Mouse (Mus musculus) ovary, postnatal 10 days (tissue): ENCODE results near the gene Akap8.

ENCODE experiments used
- DNase-seq: peaks from one replicate; pipeline ENCODE4 v3.0.0; 2022; ENCODE audit warnings: low spot score

Gene Akap8

GRCm38 (mm10) chr17:32320597-32321389, at the start of gene Akap8:
Gene Akap8 (minus strand): TSS chr17:32321238.
- DNase-seq, result peak; percentile 82

DNA sequence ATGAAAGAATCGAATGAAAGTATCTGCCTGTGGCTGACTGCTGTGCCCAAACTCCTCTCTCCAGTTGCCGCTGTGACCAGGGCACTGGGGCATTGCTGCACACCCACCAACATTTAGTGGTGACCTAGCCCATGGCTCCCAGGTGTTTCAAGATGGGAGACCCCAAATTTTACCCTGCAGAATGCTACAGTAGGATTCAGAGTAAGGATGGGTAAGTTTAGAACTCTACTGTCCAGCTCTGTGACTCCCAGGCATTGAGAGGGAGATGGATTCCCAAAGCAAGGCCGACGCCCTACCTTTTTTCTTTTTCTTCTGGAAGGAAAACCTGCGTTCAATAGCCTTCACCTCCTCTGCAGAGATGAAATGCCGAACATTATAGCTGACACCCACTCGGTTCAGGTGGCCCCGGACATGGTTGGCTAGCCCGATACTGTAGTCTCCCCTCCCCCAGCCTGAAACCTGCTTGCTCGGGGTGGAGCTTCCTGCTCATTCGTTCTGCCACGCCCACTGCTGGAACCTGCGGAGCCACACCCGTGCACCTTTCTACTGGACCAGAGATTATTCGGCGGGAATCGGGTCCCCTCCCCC, 48.0 kb upstream of the Akap8 start:
- DNase-seq, result no peak

- no peak for DNase-seq
Observed at GRCm38 (mm10) chr17:32367706-32368105, 46.7 kb upstream of the Akap8 start.

DNA sequence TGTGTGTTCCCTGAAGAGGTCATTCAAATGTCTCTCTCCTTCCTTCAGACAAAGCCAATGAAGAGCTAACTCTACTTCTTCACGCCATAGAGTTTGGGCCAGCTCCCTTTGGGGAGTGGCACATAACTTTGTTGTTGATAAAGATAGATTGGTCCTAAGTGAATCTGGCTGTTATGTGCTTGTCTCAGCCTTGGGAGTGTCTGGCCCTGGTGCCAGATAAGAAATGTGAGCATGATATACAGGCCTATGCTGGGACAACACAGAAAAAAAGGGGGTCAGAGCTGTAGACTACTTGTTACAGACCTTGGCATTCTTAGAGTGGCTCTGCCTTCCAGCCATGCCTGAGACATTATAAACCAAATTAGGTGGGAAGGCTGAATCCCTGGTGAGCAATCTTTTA, 44.3 kb upstream of the Akap8 start:
- no peak for DNase-seq

DNA sequence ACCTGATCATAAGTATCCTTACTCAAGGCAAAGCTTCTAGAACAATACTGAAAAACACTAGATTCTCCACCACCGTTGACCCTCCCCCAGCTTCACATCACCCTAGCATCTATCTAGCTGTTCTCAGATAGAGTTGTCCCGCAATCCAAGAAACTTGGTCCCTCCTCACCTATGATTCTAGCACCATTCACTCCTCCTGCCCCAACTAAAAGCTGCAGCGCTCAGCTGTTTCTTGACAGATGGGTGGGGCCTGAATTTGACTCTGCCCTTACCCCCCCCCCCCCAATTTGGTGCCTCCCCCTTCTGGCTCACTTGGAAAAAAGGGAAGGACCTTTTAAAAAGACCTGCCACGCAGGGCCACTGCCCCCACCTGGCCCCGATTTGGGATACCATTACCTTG, 43.8 kb upstream of the Akap8 start:
- no peak for DNase-seq

DNA sequence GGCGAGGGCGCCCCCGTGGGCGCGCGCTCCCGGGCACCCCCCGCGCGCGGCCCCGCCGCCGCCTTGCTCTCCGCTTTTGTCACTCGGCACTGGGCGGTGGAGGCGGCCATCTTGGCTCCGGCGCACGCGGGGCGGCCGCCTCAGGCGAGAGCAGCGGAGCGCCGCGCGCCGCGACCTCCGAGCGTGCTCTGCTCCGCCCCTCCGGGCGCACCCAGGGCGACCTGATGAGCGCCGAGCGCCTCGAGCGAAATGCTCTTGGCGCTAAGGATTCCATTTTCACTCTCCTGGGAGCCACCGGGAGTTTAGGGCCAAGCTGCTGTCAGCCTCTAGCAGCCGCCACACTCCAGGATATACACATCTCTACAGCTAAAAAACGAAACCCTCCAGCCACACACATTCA, 43.3 kb upstream of the Akap8 start:
- DNase-seq, result peak; percentile 72

DNA sequence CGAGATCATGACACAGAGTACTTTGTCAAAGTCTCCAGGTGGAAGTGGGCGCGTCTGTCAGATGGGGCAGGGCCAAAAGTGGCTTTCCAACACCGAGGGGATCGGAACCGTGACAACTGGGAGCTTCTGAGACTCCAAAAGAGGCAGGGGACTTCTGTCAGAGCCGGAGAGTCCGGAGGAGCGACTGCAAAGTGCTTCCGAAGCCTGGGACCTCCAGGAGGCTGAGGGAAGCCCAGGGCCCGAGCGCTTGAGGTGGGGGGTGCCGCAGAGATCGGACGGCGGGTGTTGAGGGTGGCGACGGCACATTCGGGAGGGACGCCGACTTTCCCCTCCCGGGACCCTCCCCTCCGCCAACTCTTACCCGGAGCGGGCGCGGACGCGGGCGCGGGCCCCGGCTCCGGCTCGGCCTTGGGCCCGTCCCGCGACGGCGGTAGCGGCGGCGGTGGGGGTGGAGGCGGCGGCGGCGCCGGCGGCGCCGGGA, 42.8 kb upstream of the Akap8 start:
- DNase-seq, result no peak

DNA sequence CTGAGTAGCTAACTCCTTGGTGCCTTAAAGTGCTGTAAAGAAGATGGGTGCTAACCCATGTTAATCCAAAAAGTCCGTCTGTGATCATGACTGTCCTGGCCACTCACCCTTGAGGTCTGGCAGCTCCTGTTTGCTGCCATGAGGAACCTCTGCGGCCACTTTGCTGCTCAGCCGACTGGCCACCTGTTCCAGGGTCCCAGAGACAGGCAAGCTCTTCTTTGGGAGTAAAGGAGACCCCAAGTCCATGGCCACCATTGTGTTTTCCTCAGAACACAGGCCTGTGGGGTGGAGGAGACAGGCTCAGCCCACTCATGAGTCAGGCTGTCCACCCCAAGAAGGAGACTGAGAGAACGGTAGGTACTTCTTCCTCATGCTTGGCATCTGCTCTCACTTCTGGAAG, 41.6 kb upstream of the Akap8 start:
- DNase-seq, result no peak

GRCm38 (mm10) chr17:32359928-32360327, 38.9 kb upstream of the Akap8 start:
- no peak for DNase-seq

GRCm38 (mm10) chr17:32358943-32359340, 37.9 kb upstream of the Akap8 start:
- DNase-seq, result no peak

DNA sequence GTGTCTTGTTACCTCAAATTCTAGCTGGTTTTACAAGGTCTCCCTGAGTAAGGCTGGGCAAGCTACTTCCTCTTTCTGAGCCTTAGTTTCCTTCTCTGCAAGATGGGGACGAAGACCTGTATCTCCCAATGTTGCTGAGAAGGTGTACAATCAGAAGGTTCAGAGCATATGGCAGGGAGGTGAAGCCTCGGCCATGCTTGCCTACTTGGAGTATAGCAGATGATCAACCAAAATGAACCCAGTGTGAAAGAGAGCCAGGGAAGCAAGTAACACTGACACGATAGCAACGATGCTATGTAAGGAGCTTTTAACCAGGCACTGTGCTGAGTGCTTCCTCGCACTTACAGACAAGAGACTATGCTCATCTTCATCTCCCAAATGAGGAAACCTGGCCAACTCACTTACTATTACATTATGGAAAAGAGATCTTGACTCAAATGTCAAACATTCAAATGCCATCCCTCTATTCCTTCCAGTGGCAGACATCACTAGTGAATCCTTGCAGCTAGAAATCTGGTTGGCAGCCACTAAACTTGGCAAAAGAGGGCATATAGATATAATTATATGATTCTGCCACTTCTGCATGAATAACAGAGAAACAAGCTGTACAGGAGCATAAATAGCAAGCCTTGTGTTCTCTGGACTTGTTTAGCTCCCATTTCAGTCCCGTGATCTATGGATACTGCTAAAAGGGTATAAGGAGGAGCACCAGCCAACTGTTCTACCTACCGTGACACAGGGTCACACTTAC, 37.3 kb upstream of the Akap8 start:
- DNase-seq, result no peak

GRCm38 (mm10) chr17:32356766-32357760, 36.0 kb upstream of the Akap8 start:
- no peak for DNase-seq

GRCm38 (mm10) chr17:32356281-32356680, 35.2 kb upstream of the Akap8 start:
- DNase-seq, result no peak

- DNase-seq, result no peak
Observed at GRCm38 (mm10) chr17:32355031-32355430, 34.0 kb upstream of the Akap8 start.

GRCm38 (mm10) chr17:32354211-32354610, 33.2 kb upstream of the Akap8 start:
- DNase-seq, result no peak

- DNase-seq, result no peak
Observed at GRCm38 (mm10) chr17:32353696-32354095, 32.7 kb upstream of the Akap8 start.

- no peak for DNase-seq
Observed at GRCm38 (mm10) chr17:32351726-32352125, 30.7 kb upstream of the Akap8 start.

- no peak for DNase-seq
Observed at GRCm38 (mm10) chr17:32351269-32351668, 30.2 kb upstream of the Akap8 start.

- peak; percentile 88 for DNase-seq
Observed at GRCm38 (mm10) chr17:32350382-32350983, 29.4 kb upstream of the Akap8 start, which contains the start of gene Akap8l. Gene Akap8l (minus strand): TSS chr17:32350607.

DNA sequence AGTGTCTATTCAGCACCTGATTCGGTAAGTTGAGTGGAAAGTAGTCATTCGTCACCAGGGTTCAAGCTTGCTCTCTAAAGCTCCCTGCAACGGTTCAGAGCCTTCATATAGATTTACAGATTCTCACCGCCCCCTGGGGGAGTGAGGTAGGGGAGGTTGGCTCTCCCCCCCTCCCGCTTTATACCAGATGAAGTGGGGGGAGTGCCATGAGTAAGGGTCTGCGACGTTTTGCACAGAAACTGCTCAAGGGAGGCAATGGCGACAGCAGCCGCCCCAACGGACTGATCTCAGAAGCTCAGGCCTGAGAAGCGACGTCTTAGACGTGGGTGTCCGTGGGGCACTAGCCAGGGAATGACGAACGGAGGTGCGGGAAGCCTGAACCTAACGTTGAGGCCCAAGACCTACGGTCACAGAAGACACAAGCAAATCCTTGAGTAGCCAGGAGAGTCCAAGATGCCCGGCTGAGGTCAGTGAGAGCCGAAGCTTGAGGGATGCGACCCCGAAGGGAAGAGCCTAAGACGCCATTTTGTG, 28.9 kb upstream of the Akap8 start:
- no peak for DNase-seq
